Mouse (Mus musculus): ENCODE data around the gene Olfr103.

GRCm38 (mm10) chr17:37316954-37317353 is 22.5 kb downstream of the Olfr103 start, which contains the start of gene Olfr102:
- TF ChIP-seq TAL1 (conservative IDR thresholded peaks at IDR 0.05; ENCODE audit: low read depth, low read length) (no peak), CTCF (IDR thresholded peaks at IDR 0.05; ENCODE audit: low read depth, low read length) (no peak), GATA1 (IDR thresholded peaks at IDR 0.05; ENCODE audit: borderline replicate concordance, low read length) (no peak), GATA2 (IDR thresholded peaks at IDR 0.05; ENCODE audit: borderline replicate concordance, low read depth, low read length) (no peak)
